Mouse (Mus musculus) subcutaneous adipose tissue, adult 2 months (tissue): ENCODE data around the gene Plcd3. TPM values are rescaled to one million over a fixed set of nuclear protein-coding genes. Genes with fewer than 3 reads are reported as not detected.

Experiments used
- polyA plus RNA-seq: library from polyadenylated mRNA; depleted of rRNA; stranded (reverse); fragments of >200 nt; gene quantifications from 2 replicates; pipeline ENCODE4 v1.2.3, GENCODE M21; 2012; ENCODE audit warnings: low replicate concordance; rRNA removed

The Plcd3 gene
- polyA plus RNA-seq, result 17.3 and 39.0 TPM in 2 replicates

DNA sequence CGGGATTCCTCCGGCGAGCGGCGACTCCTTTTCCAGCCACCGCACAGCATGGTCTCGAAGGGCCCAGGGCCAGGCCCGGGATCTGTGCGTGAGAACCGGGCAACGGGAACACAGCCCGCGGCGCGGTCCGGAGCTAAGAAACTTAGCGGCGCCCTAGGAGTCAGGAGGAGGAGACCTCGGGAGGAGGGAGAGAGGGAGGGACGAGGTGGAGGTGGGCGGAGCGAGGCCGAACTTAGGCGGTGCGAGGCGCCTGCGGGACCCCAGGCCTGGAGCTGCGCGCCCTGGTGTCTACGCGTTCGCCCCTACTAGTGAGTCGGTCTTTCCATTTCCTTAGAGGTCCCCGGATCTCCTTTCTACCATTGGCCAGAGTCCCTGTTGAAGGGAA lies at the start of gene Plcd3, which contains the start of gene Acbd4:
Gene Plcd3, minus strand, starts transcription at position 178 of the 385 bp plus-strand sequence.
Gene Acbd4, plus strand, starts transcription at position 202 of the 385 bp plus-strand sequence.

GRCm38 (mm10) chr11:103131701-103132575 lies 30.5 kb upstream of the Plcd3 start, which contains the start of gene Hexim2:
Gene Hexim2, plus strand, starts transcription at chr11:103132429.

DNA sequence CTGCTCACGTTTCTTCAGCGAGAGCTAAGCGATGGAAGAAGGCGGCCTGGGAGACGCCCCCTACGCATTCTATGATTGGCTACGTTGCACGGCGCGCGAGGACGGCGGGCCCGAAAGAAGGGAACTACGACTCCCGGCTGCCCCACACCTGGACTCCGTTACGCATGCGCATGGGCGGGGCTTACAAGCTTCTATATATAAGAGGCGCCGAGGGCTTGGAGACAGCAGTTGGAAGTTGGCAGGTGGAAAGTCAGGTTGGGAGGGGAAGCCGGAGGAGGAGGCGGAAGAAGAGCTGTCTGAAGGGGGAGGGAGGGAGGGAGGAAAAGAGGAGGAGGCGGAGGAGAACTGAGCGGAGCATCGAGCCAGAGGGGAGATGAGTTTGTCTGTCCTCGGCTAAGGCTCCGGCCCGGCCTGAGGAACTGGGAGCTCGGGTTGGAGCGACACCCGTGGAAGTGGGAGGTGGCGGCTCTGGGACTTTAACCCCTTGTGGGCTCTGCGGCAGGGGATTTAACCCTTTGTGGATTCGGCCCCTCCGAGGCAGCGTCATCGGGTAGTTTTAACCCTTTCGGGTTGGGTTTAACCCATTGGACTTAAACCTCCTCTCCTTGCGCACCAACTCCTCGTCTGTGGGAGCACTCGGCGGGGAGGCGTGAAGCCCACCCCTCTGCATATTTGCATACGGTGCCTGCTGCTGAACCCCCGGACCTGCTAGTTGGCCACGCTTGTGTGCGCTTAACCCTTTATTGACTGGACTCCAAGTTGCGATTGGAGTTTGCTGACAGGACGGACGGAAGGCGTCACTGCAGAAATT lies 14.8 kb upstream of the Plcd3 start, which contains the start of gene Hexim1:
Gene Hexim1, plus strand, starts transcription at position 224 of the 811 bp plus-strand sequence.

GRCm38 (mm10) chr11:103028176-103028891 lies 73.1 kb downstream of the Plcd3 start, which contains the start of the genes Nmt1 and Dcakd:
Gene Nmt1, plus strand, starts transcription at chr11:103028190.
Gene Dcakd, minus strand, starts transcription at chr11:103028333.

Other genes starting within 250 kb of the Plcd3 start
- 68.8 and 102 TPM in 2 replicates for gene Eftud2, start 220.7 kb downstream of the Plcd3 start, polyA plus RNA-seq
- 0.10 and 0.22 TPM in 2 replicates for gene Ccdc103, start 220.5 kb downstream of the Plcd3 start, polyA plus RNA-seq
- not detected in 2 replicates for gene Fam187a, start 216.5 kb downstream of the Plcd3 start, polyA plus RNA-seq
- 0.06 and 2.0 TPM in 2 replicates for gene Gfap, start 200.7 kb downstream of the Plcd3 start, polyA plus RNA-seq
- 0.70 and 5.4 TPM in 2 replicates for gene Kif18b, start 176.5 kb downstream of the Plcd3 start, polyA plus RNA-seq
- gene C1ql1, start 155.0 kb downstream of the Plcd3 start, polyA plus RNA-seq, result 1.4 TPM in 1 of 2 replicates, not detected in the other
- gene Nmt1, start 73.5 kb downstream of the Plcd3 start, polyA plus RNA-seq, result 62.6 and 79.6 TPM in 2 replicates
- 73.9 and 113 TPM in 2 replicates for gene Dcakd, start 73.3 kb downstream of the Plcd3 start, polyA plus RNA-seq
- gene Acbd4, start within 50 bp of the Plcd3 start, polyA plus RNA-seq, result 112 and 241 TPM in 2 replicates
- 19.2 and 30.7 TPM in 2 replicates for gene Hexim1, start 14.6 kb upstream of the Plcd3 start, polyA plus RNA-seq
- 6.4 and 7.4 TPM in 2 replicates for gene Hexim2, start 30.8 kb upstream of the Plcd3 start, polyA plus RNA-seq
- 15.2 and 22.9 TPM in 2 replicates for gene Fmnl1, start 69.4 kb upstream of the Plcd3 start, polyA plus RNA-seq
- gene 1700023F06Rik, start 106.9 kb upstream of the Plcd3 start, polyA plus RNA-seq, result 0.24 and 0.34 TPM in 2 replicates
- not detected in 2 replicates for gene Spata32, start 116.8 kb upstream of the Plcd3 start, polyA plus RNA-seq
- gene Map3k14, start 165.8 kb upstream of the Plcd3 start, polyA plus RNA-seq, result 6.4 and 18.6 TPM in 2 replicates